Mouse (Mus musculus) liver, embryonic 14.5 days (tissue): ENCODE data around the gene Vegfa.

Source experiments
- CTCF ChIP-seq: IDR thresholded peaks from 2 replicates; pipeline ENCODE4 v1.5.1; 2016; ENCODE audit warnings: antibody characterized with exemption, low read depth, control low read depth
- EP300 ChIP-seq: IDR thresholded peaks from 2 replicates; pipeline ENCODE4 v1.6.1; 2016; ENCODE audit warnings: antibody characterized with exemption, low read depth

GRCm38 (mm10) chr17:46042158-46042557 lies 10.0 kb upstream of the Vegfa start:
- TF ChIP-seq EP300 (no peak), CTCF (no peak)
